In genomic region chrX:170674885-170675876, GRCm38 (mm10) we compare ENCODE assay signal across 10 mouse cellular contexts. TPM values are rescaled to one million over a fixed set of nuclear protein-coding genes. Genes with fewer than 3 reads are reported as not detected.
A peak's percentile ranks its signal among the peaks of the same experiment; 100 is the strongest.
DNase-seq lines count a peak whose midpoint lies in the region; ATAC-seq lines count a peak whose summit lies in the region.
"Had no signal": no experiment of that assay in that cellular context is flagged by ENCODE, and none has a peak within 500 bp of the region (broad histone marks: within the 10 kb centered on the region; RNA-seq: fewer than 3 reads in every experiment).

No protein-coding gene starts in this region.

- H3K27me3 ChIP-seq in midbrain, embryonic 10.5 days (ENCODE audit: low read depth, poor library complexity, severe bottlenecking) = no peaks in the 10 kb centered on the region
- H3K27me3 ChIP-seq in midbrain, embryonic 13.5 days = no peaks in the 10 kb centered on the region
- no peaks in the 10 kb centered on the region for H3K27me3 ChIP-seq in intestine, embryonic 14.5 days (replicated peaks; ENCODE audit: control insufficient read depth, insufficient read depth, low read length)
- H3K27me3 ChIP-seq in neural tube, embryonic 12.5 days (replicated peaks) = no peaks in the 10 kb centered on the region

- no peak for ATAC-seq in midbrain, embryonic 13.5 days
- peak; percentile 36 for ATAC-seq in intestine, embryonic 14.5 days (replicated peaks; ENCODE audit: low FRiP score, low TSS enrichment, low read depth)
- peak; percentile 30; the same call in 1 of the 2 replicates for ATAC-seq in neural tube, embryonic 12.5 days (ENCODE audit: low FRiP score, low read depth)

- peaks cover 48% of the 10 kb centered on the region for H3K36me3 ChIP-seq in midbrain, embryonic 10.5 days
- H3K36me3 ChIP-seq in midbrain, embryonic 13.5 days = peaks cover 43% of the 10 kb centered on the region
- no peaks in the 10 kb centered on the region for H3K36me3 ChIP-seq in intestine, embryonic 14.5 days (ENCODE audit: control insufficient read depth, insufficient read depth, low read length)
- peaks cover 43% of the 10 kb centered on the region for H3K36me3 ChIP-seq in neural tube, embryonic 12.5 days

- no peaks in the 10 kb centered on the region for H3K4me1 ChIP-seq in midbrain, embryonic 10.5 days
- H3K4me1 ChIP-seq in midbrain, embryonic 13.5 days (replicated peaks) = no peaks in the 10 kb centered on the region
- no peaks in the 10 kb centered on the region for H3K4me1 ChIP-seq in intestine, embryonic 14.5 days (replicated peaks; ENCODE audit: control insufficient read depth, insufficient read depth, low read length)
- H3K4me1 ChIP-seq in neural tube, embryonic 12.5 days = no peaks in the 10 kb centered on the region

- peaks cover 56% of the 10 kb centered on the region for H3K9me3 ChIP-seq in midbrain, embryonic 10.5 days (replicated peaks)
- peaks cover 50% of the 10 kb centered on the region for H3K9me3 ChIP-seq in midbrain, embryonic 13.5 days
- H3K9me3 ChIP-seq in intestine, embryonic 14.5 days (ENCODE audit: control insufficient read depth, low read length) = peaks cover 48% of the 10 kb centered on the region
- peaks cover 51% of the 10 kb centered on the region for H3K9me3 ChIP-seq in neural tube, embryonic 12.5 days

- H3K9ac ChIP-seq in midbrain, embryonic 13.5 days (replicated peaks) = no peak overlapping the region
- H3K9ac ChIP-seq in intestine, embryonic 14.5 days (ENCODE audit: low read length) = no peak overlapping the region
- no peak overlapping the region for H3K9ac ChIP-seq in neural tube, embryonic 12.5 days

- H3K4me2 ChIP-seq in midbrain, embryonic 13.5 days (replicated peaks) = no peak overlapping the region
- no peak overlapping the region for H3K4me2 ChIP-seq in intestine, embryonic 14.5 days (ENCODE audit: low read length)
- H3K4me2 ChIP-seq in neural tube, embryonic 12.5 days (replicated peaks) = no peak overlapping the region

- no peak overlapping the region for H3K27ac ChIP-seq in midbrain, embryonic 10.5 days (replicated peaks)
- H3K27ac ChIP-seq in midbrain, embryonic 13.5 days = no peak overlapping the region
- H3K27ac ChIP-seq in intestine, embryonic 14.5 days (ENCODE audit: low read depth) = no peak overlapping the region
- H3K27ac ChIP-seq in neural tube, embryonic 12.5 days = no peak overlapping the region
- H3K27ac ChIP-seq: macrophage had no signal

- H3K4me3 ChIP-seq in midbrain, embryonic 10.5 days = peak overlapping the region; percentile 38; the same call in 1 of the 2 replicates
- H3K4me3 ChIP-seq in midbrain, embryonic 13.5 days (replicated peaks) = no peak overlapping the region
- no peak overlapping the region for H3K4me3 ChIP-seq in intestine, embryonic 14.5 days (ENCODE audit: low read depth, low read length)
- 0 out of 2 replicates have a peak overlapping the region, but pooled peaks have one; percentile 11 for H3K4me3 ChIP-seq in neural tube, embryonic 12.5 days

- peak; percentile 11 for DNase-seq in embryo, embryonic 10 days (ENCODE audit: low spot score)
- no peak for DNase-seq in embryo, embryonic 11 days
- DNase-seq in midbrain, embryonic 10.5 days (ENCODE audit: low spot score) = no peak
- DNase-seq in cerebellum, adult 9-11 months = peak; percentile 44
- DNase-seq in intestine, embryonic 14.5 days (ENCODE audit: low spot score) = peak; percentile 68
- no peak for DNase-seq in left cerebral cortex, adult 11 months (ENCODE audit: low spot score)

- WGBS in midbrain, embryonic 10.5 days = 84% methylated on average over 39 of the region's 39 CpGs
- 89% methylated on average over 39 of the region's 39 CpGs for WGBS in midbrain, embryonic 13.5 days
- WGBS in intestine, embryonic 14.5 days = 87% methylated on average over 39 of the region's 39 CpGs
- WGBS in neural tube, embryonic 12.5 days = 81% methylated on average over 38 of the region's 39 CpGs

RNA-seq across cellular contexts. Expression of gene Asmt, which starts 2.7 kb away (rescaled TPM):
- not detected in 2 replicates for polyA plus RNA-seq in midbrain, embryonic 10.5 days (2016; fragmentation: Nextera tagmentation; extraction: Ambion mirVana)
- not detected in 2 replicates for polyA plus RNA-seq in midbrain, embryonic 13.5 days (2015; fragmentation: Nextera tagmentation; extraction: Ambion mirVana)
- not detected in 2 replicates for polyA plus RNA-seq in intestine, embryonic 14.5 days (2014; fragmentation: Nextera tagmentation; extraction: Ambion mirVana)
- not detected in 2 replicates for polyA plus RNA-seq in neural tube, embryonic 12.5 days (2016; fragmentation: Nextera tagmentation; extraction: Ambion mirVana)
- polyA plus RNA-seq: frontal cortex, adult 2 months; macrophage had no signal

Comparison
In these comparisons a context has a peak if more than half of its experiments do, and no peak if none do; other contexts are left out.
1. DNase-seq: peak in embryo, embryonic 10 days (single experiment), cerebellum, adult 9-11 months (single experiment) and intestine, embryonic 14.5 days (single experiment); none in embryo, embryonic 11 days (single experiment), midbrain, embryonic 10.5 days (single experiment) and left cerebral cortex, adult 11 months (single experiment).
2. H3K4me3 ChIP-seq: peak in midbrain, embryonic 10.5 days (single experiment) and neural tube, embryonic 12.5 days (single experiment); none in midbrain, embryonic 13.5 days (single experiment) and intestine, embryonic 14.5 days (single experiment).